Mouse (Mus musculus): ENCODE data around the gene 4931440F15Rik. TPM values are rescaled to one million over a fixed set of nuclear protein-coding genes. Genes with fewer than 3 reads are reported as not detected.

Gene 4931440F15Rik
- polyA plus RNA-seq, 1 experiment from 2014 or later: 0.09 TPM

DNA sequence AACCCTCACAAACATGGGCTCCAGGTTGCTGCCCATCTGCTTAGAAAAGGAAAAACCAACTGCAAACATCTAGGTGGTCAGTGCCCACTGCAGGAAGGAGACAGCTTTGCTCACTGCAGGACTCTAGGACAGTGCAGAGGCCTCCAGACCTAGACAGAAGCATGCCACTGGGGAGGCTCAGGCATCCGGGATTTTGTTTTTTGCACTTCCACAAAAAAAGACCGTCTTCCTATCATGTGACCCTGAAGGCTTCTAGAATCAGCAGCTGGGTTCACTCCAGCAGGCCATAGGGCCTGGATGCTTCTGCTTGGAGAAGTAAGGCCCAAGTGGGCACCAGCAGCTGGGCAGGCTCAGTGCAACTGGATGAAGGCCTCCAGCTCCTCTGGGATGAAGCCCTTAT, 2.3 kb downstream of the 4931440F15Rik start:
- Histone ChIP-seq H3K9ac (no peak overlapping the region), H3K9me3 (no peaks in the 10 kb centered on the region)
- 83% methylated on average over 2 of the region's 2 CpGs for WGBS

DNA sequence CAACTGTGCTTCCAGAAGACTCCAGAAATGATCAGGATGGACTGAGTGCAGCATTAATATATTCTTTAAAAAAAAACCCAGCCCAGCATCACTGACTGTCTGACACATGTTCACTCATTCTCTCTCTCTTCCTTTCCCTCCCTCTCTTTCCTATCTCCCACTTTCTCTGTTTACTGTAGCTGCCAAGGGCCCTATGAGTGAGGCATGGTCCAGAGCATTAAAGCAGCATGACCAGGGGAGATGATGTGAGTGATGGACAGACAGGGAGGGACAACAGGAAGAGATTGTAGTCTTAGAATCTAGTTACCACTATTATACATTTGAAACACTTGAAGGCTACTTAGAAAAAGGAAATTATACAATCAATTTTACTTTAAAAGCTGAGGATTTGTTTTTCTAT, 9.8 kb downstream of the 4931440F15Rik start:
- no peak overlapping the region for H3K4me3 ChIP-seq
- ATAC-seq (ENCODE audit: low FRiP score, low read depth): no peak
- H3K27ac ChIP-seq: no peak overlapping the region
- no peaks in the 10 kb centered on the region for H3K4me1 ChIP-seq
- H3K36me3 ChIP-seq: no peaks in the 10 kb centered on the region
- H3K27me3 ChIP-seq: no peaks in the 10 kb centered on the region
- H3K9ac ChIP-seq: no peak overlapping the region
- no peaks in the 10 kb centered on the region for H3K9me3 ChIP-seq
- H3K4me2 ChIP-seq (replicated peaks): no peak overlapping the region

More for the DNA sequence above, 2.3 kb downstream of the 4931440F15Rik start:
- no peak for ATAC-seq (ENCODE audit: low FRiP score, low read depth)
- Histone ChIP-seq H3K4me3 (no peak overlapping the region), H3K27me3 (peaks cover 35% of the 10 kb centered on the region), H3K27ac (no peak overlapping the region), H3K4me1 (peaks cover 8% of the 10 kb centered on the region; the same call in 1 of the 2 replicates), H3K4me2 (replicated peaks) (no peak overlapping the region), H3K36me3 (no peaks in the 10 kb centered on the region)

DNA sequence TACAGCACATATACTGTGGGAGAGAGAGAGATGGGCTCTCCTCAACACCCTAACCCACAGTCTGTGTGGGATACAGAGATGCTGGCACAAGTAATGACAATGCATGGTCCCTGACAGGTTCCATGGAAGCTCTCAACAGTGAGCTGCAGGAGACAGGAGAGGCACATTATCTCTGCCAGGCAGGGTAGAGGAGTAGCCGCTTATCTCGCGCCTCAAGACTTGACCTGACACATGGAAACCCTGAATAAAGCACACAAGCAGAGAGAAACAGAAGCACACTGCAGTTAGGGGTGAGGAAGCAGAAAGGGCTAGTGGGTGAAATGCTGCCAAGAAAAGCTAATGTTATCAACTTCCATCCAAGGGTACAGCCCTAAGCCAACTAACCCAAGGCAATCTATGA, 10.2 kb downstream of the 4931440F15Rik start:
- no peak overlapping the region for H3K4me3 ChIP-seq
- H3K4me1 ChIP-seq: no peaks in the 10 kb centered on the region
- 84% methylated on average over 3 of the region's 3 CpGs for WGBS
- H3K4me2 ChIP-seq (replicated peaks): no peak overlapping the region
- no peak overlapping the region for H3K27ac ChIP-seq
- H3K9ac ChIP-seq: no peak overlapping the region
- H3K36me3 ChIP-seq: no peaks in the 10 kb centered on the region
- no peaks in the 10 kb centered on the region for H3K27me3 ChIP-seq
- ATAC-seq (ENCODE audit: low FRiP score, low read depth): no peak
- no peaks in the 10 kb centered on the region for H3K9me3 ChIP-seq

DNA sequence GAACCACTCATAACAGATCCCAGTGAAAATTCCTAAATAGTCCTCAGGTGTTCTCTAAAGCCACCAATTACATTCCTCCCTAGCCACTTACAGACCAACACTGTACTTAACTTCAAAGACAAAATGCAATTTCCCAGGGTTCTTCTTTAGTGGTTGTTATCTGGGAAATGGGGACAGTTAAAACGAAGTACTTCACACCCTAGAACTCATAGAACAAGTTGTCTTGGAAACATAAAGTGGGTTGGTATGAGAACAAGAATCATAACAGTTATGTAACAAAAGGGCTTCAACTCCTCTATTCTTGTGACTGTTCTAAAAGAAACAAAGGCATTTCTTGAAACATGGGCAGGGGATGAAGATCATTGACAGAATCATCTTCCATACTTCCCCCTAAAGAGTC, 12.2 kb downstream of the 4931440F15Rik start:
- 71% methylated on average over 1 of the region's 1 CpGs for WGBS
- Histone ChIP-seq H3K27me3 (no peaks in the 10 kb centered on the region), H3K9me3 (no peaks in the 10 kb centered on the region), H3K27ac (no peak overlapping the region), H3K9ac (no peak overlapping the region), H3K4me3 (no peak overlapping the region), H3K4me1 (peaks cover 5% of the 10 kb centered on the region; the same call in 1 of the 2 replicates), H3K36me3 (no peaks in the 10 kb centered on the region), H3K4me2 (replicated peaks) (no peak overlapping the region)
- ATAC-seq (ENCODE audit: low FRiP score, low read depth): no peak

DNA sequence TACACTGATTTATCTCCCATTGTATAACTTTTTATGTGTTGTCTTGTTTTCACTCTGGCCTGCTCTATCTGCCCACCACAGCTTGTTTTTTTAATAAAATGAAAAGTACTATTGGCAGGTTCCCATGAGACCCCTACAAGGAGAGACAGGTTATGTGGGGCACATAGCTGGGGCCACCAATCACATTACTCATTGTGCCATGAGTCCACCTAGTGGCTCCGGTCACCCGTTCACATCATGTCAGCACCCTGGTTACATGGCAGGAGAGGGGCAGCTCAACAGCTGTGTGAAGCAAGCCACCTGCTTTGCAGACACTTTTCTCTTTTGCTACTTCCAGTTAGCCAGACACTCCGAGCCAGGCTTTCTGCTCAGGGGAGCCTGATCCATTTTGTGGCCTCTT, 13.0 kb downstream of the 4931440F15Rik start:
- WGBS: 72% methylated on average over 3 of the region's 3 CpGs
- ATAC-seq (ENCODE audit: low FRiP score, low read depth): no peak
- Histone ChIP-seq H3K36me3 (no peaks in the 10 kb centered on the region), H3K27me3 (no peaks in the 10 kb centered on the region), H3K4me2 (replicated peaks) (no peak overlapping the region), H3K9me3 (no peaks in the 10 kb centered on the region), H3K9ac (no peak overlapping the region), H3K4me1 (peaks cover 6% of the 10 kb centered on the region; the same call in 1 of the 2 replicates), H3K27ac (no peak overlapping the region), H3K4me3 (no peak overlapping the region)

DNA sequence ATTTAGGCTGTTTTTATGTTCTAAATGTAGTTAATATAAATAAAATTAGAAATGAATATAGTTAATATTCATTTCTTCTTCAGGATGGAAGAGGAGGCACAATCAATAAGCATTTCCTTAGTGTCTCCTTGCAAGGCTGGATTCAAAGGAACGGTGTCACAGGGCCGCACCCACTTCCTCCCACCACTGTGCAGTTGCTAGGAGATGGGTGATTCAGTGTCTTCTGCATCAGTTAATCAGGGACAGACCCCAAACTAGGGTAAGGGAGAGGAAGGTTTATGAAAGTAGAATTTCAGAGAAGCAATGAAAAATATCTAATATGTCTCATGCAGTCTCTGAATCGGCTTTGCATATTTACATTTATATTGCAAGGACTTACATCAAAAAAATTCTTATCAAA, 15.1 kb downstream of the 4931440F15Rik start:
- Histone ChIP-seq H3K36me3 (no peaks in the 10 kb centered on the region), H3K27me3 (no peaks in the 10 kb centered on the region), H3K4me2 (replicated peaks) (no peak overlapping the region), H3K4me3 (no peak overlapping the region), H3K9ac (no peak overlapping the region), H3K4me1 (peaks cover 6% of the 10 kb centered on the region; the same call in 1 of the 2 replicates), H3K27ac (no peak overlapping the region), H3K9me3 (no peaks in the 10 kb centered on the region)
- ATAC-seq (ENCODE audit: low FRiP score, low read depth): no peak
- 88% methylated on average over 3 of the region's 3 CpGs for WGBS

DNA sequence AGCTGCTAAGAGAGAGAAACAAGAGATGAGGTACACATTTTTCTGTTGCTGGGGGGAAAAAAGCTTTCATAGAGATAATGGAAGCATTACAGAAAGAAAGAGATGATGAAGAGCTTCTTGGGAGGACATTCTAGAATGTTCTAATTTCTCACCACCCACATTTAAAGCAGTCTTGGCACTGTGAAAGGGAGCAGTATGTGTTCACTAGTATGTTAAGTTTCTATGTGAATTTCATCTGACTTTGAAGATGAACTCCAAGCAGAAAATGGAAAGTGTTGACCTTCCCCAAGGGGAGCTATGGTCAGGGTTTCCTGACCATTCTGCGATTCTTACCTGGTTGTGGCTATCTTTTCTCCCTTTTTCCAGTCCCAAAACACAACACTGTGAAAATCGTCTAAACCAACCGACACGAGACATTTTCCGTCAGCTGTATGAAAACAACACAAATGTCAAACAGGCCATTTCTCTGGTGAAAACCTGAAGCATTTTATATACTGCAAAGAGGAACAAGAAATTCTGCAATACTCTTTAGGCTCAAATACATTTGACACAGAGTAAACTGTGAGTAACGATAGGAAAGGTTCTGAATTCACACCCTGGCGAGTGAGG, 16.4 kb downstream of the 4931440F15Rik start:
- 80% methylated on average over 7 of the region's 7 CpGs for WGBS
- H3K9me3 ChIP-seq: no peaks in the 10 kb centered on the region
- H3K4me3 ChIP-seq: no peak overlapping the region
- peaks cover 6% of the 10 kb centered on the region; the same call in 1 of the 2 replicates for H3K4me1 ChIP-seq
- H3K4me2 ChIP-seq (replicated peaks): no peak overlapping the region
- H3K9ac ChIP-seq: no peak overlapping the region
- no peak for ATAC-seq (ENCODE audit: low FRiP score, low read depth)
- H3K27me3 ChIP-seq: no peaks in the 10 kb centered on the region
- H3K36me3 ChIP-seq: no peaks in the 10 kb centered on the region
- no peak overlapping the region for H3K27ac ChIP-seq

DNA sequence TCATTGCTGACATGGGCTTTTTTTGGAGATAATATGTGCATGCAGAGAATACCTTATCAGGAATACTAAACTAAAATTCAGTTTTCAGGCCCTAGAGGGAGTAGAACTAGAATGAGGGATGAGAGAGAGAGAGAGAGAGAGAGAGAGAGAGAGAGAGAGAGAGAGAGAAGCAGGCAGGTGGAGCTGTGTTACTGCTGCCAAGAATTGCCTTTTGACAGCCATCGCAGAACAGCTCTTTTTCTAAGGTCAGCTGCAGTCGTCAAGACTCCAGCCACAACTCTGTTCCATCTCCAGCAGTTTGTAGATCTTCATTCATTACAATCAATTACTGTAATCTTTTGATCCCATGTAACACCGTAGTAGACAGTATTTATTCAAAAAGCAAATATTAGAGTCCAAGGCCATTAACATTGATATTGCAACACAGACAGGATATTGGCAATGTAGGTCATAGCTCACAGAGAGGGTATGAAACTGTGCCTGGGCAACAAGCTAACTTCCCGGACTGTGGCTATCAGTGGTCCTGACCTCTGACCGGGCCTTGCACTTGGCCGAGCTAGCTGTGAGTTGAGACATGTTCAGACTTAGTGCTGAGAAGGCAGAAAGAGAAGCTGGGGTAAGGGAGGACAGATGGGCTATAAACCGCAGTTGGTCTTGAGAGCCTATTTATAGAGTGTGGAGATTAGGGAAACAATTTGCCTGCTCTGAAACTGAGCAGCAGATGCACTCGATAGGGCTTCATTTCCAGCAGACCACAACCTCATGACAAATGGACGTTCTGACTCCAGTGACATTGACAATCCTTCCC, 17.1 kb downstream of the 4931440F15Rik start:
- Histone ChIP-seq H3K4me3 (no peak overlapping the region), H3K4me2 (replicated peaks) (no peak overlapping the region), H3K9ac (no peak overlapping the region), H3K27me3 (no peaks in the 10 kb centered on the region), H3K9me3 (no peaks in the 10 kb centered on the region), H3K4me1 (peaks cover 6% of the 10 kb centered on the region; the same call in 1 of the 2 replicates), H3K36me3 (no peaks in the 10 kb centered on the region), H3K27ac (0 out of 2 replicates have a peak overlapping the region, but pooled peaks have one; percentile 22)
- 34% methylated on average over 9 of the region's 9 CpGs for WGBS
- peak; percentile 87 for ATAC-seq (ENCODE audit: low FRiP score, low read depth)

DNA sequence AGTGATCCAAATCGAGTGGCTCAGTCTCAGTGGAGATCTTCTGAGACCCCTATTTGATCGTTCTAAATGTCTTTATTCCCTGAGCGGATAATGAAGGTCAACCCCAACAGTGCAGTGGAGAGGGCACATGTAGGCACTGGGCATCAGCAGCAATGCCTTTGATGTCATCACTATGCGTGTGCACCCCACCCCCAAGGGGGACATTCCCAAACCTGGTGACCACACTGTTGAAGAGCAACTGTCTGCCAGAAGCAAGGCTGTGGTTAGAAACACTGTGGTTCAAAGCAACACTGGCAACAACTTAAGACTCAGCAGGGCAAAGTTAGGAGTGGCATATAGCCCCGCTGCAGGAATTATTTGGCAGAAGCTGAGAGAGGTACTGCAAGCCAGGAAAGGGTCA, 18.1 kb downstream of the 4931440F15Rik start:
- H3K9me3 ChIP-seq: no peaks in the 10 kb centered on the region
- no peaks in the 10 kb centered on the region for H3K36me3 ChIP-seq
- H3K9ac ChIP-seq: no peak overlapping the region
- no peak overlapping the region for H3K27ac ChIP-seq
- H3K4me1 ChIP-seq: peaks cover 6% of the 10 kb centered on the region; the same call in 1 of the 2 replicates
- no peak for ATAC-seq (ENCODE audit: low FRiP score, low read depth)
- no peak overlapping the region for H3K4me3 ChIP-seq
- 86% methylated on average over 5 of the region's 5 CpGs for WGBS
- H3K4me2 ChIP-seq (replicated peaks): no peak overlapping the region
- H3K27me3 ChIP-seq: no peaks in the 10 kb centered on the region

DNA sequence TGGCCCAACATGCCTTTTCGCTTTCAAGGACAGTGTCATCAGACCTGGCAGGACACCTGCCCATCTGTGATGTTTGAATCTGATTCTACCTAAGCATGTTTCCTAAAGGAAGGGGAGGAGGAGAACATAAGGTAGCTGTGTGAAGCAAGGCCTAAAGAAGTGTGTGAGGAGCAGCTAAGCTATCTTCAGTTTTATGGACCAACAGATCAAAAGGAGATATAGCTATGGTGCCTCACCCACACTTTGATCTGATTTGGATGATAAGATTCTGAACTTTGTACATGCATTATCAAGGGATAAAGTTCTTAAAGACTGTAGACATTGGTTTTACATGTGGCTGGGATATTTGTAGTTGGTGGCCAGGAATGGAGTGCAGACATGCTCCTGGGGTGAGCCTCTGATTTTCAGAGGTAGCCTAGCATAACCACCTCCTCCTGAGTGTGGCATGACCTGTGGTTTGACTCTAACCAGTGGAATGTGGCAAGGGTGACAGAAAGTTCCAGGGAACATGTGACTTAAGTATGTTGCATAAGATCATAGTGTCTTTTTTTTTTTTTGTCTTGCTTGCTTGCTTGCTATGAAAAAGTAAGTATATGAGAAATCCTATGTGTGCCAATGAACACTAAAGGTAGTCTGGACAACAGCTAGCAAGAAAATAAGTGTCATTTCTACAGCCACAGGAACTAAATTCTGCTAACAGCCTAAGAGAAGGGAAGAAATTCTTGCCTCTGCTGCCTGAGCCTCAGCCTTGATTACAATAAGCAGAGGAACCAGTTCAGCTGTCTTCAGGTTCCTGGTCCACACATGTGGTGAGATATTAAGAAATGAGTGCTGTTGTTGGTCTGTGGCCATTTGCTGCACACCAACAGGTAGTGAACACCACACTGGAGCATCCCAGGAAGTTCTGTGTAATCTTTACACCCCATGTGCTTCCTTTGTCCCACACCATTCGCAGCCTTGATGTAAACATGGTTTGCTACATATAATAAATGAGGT, 23.7 kb downstream of the 4931440F15Rik start:
- no peak for ATAC-seq (ENCODE audit: low FRiP score, low read depth)
- WGBS: 82% methylated on average over 2 of the region's 2 CpGs
- Histone ChIP-seq H3K36me3 (no peaks in the 10 kb centered on the region), H3K4me1 (no peaks in the 10 kb centered on the region), H3K4me3 (no peak overlapping the region), H3K27ac (no peak overlapping the region), H3K4me2 (replicated peaks) (no peak overlapping the region), H3K9me3 (no peaks in the 10 kb centered on the region), H3K27me3 (no peaks in the 10 kb centered on the region), H3K9ac (no peak overlapping the region)

DNA sequence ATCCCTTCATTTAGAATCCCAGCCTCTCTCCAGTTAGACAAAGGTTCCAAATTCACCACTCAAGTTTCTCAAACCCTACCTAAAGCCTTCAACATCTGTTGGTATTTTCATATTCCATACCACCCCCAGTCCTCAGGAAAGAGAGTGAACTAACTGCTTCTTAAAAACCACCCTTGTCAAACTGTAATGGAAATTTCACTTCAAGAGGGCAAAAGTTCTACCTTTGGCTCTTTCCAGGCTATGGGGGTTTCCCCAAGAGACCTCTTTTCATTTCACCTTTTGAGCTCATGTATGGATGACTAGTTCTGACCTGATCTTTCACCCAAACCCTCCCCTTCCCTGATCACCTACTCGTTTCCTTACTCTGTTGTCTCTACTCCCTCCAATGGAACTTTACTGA, 25.6 kb downstream of the 4931440F15Rik start:
- H3K4me1 ChIP-seq: 0 out of 2 replicates have a peak, but pooled peaks cover 4% of the 10 kb centered on the region
- 69% methylated on average over 1 of the region's 1 CpGs for WGBS
- H3K27ac ChIP-seq: no peak overlapping the region
- no peaks in the 10 kb centered on the region for H3K36me3 ChIP-seq
- no peaks in the 10 kb centered on the region for H3K9me3 ChIP-seq
- H3K27me3 ChIP-seq: no peaks in the 10 kb centered on the region
- ATAC-seq (ENCODE audit: low FRiP score, low read depth): no peak
- no peak overlapping the region for H3K4me2 ChIP-seq (replicated peaks)
- no peak overlapping the region for H3K9ac ChIP-seq
- H3K4me3 ChIP-seq: no peak overlapping the region

DNA sequence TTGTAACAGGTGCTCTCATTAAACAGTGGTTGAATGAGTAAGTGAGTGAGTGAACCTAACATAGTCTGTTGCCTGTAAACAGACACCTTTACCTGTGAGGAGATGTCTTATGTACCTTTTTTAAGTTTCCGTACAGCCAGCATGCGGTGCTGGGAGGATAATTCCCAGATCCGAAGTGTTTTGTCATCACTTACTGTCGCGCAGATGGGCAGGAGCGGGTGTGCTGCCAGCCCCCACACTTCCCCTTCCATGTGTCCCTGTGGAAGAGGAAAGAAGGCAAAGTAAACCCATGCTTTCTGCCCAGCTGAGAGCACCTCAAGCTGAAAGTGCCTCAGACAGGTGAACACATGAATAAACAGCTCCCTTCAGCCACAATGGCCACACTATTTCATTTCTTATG, 30.4 kb downstream of the 4931440F15Rik start:
- 0 out of 2 replicates have a peak, but pooled peaks cover 4% of the 10 kb centered on the region for H3K4me1 ChIP-seq
- 83% methylated on average over 6 of the region's 6 CpGs for WGBS
- no peak overlapping the region for H3K9ac ChIP-seq
- ATAC-seq (ENCODE audit: low FRiP score, low read depth): no peak
- H3K4me3 ChIP-seq: no peak overlapping the region
- no peaks in the 10 kb centered on the region for H3K36me3 ChIP-seq
- H3K27me3 ChIP-seq: no peaks in the 10 kb centered on the region
- no peak overlapping the region for H3K4me2 ChIP-seq (replicated peaks)
- H3K9me3 ChIP-seq: no peaks in the 10 kb centered on the region
- no peak overlapping the region for H3K27ac ChIP-seq
